Mouse (Mus musculus): ENCODE data around the gene Irx5.

Irx5 gene

DNA sequence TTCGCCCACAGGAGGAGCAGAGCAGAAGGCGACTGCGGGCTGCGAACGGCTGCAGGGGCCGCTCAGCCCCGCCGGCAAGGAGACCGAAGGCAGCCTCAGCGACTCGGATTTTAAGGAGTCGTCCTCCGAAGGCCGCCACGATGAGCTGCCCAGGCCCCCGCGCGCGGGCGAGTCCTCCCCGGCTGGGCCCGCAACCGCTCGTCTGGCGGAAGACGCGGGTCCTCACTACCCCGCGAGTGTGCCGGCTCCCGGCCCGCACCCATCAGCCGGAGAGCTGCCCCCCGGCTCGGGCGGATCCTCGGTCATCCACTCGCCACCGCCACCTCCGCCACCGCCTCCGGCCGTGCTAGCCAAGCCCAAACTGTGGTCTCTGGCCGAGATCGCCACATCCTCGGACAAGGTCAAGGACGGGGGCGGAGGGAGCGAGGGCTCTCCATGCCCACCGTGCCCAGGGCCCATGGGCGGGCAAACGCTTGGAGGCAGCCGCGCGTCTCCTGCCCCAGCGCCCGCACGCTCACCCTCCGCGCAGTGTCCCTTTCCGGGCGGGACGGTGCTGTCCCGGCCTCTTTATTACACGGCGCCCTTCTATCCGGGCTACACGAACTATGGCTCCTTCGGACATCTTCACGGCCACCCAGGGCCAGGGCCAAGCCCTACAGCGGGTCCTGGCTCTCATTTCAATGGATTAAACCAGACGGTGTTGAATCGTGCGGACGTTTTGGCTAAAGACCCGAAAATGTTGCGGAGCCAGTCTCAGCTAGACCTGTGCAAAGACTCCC is 2.8 kb downstream of the Irx5 start:
- DNase-seq (ENCODE audit: low read depth, low spot score): no peak

DNA sequence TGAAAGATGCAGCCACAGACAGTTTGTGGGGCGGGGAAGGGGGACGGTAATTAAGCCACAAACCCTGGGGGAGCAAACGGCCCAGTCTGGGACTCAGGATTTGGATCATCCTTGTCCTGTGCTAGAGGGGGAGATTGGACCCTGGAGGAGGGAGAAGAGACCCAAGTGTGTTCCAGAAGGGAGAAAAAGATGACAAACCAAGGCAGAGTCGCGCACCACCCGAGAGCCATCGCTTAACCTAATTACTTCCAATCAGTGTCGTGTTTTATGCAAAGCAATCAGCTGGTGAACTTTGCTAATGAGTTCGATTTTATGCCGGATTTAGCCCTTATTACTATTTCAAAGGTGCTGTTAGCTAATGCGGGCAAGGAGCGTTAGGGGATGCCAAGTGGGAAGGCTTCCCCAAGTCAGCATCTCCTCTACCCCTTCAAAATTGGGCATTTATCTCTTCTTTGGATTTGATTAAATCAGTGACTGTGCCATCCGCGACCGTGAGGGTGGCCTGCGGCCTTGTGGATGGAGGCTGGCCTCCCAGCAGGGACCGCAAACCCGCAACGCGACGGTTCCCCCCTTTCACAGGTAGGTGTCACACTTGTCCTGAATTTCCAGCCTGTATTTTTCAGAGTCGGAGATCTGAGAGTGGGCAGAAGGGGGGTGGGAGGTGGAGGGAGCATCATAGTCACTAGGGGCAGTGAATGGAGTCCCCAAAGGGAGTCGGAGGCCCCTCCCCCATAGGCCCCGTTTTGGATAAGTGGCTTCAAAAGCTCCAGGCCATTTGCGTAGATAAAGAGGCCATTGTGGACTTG is 4.3 kb downstream of the Irx5 start:
- DNase-seq (ENCODE audit: low read depth, low spot score): no peak

DNA sequence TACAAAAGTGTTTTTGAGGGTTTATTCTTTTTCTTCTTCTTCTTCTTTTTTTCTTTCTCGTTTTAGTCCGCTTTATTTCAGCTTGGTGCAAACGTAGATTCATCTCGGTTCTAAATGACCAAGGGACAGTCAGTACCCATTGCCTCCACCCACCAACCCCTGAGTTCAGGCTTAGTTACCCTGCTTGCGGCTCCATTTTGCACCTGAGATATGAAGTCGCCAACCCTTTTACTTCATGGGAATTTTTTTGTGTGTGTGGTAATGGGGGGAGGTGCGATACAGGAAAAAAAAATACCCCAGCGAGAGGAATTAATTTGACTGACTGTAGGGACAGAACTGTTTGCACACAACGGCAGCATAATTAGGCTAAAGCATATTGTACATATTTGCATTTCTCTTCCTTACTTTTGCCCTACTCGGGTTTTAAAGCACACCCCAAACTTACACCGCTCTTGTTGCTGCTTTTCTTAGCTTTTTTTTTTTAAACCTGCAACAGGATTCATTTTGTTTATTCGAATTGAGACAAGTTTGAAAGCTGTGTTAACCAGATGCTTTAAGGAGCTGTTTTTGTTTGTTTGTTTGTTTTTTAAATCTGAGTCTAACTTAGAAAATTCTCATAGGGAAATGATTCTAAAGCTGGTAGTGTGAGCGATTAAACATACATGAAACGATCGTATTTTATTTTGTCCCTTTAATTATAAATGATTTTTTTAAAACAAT is 5.1 kb downstream of the Irx5 start:
- DNase-seq (ENCODE audit: low read depth, low spot score): no peak

DNA sequence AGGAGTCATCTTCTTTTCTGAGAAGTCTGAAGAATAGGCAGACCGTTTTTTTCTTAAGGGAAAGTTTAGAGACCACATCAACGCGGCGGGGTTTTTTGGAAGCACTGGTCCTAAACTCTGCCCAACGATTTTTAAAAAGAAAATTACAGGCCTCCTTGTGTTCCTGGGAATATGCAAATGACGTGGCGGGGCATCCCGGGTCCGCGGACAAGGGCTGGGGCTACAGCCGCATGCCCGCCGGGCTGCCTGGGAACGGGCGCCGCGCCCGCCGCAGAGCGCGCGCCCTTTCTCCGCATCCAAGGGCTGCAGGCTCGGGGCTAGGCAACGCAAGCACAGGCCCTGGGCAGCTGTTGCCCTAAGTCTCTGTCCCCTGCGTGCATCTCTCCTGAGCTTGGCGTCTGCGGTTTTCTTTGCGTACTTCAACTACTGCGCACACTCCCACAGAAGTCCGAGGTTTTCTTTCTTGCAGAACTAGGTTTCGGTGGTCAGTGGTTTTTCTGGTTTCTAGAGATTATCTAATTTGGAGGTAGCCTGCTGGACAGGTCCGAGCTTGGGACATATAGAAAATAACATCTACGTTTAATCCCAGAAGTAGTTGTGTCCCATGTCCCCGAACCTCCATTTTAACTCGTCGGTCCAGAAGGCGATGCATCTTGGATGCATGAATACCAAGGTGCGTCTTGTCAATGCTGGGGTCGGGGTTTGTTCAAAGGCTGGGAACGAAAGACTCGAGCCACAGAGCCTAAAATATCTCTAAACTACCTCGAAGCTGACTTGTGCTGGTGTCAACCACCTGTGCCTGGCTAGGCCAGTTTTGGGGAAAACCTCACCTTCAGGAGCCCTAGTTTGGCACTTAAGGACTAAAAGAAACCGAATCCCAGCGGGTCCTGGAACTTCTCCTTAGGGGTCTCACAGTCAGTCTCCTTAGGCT is 6.1 kb downstream of the Irx5 start:
- DNase-seq (ENCODE audit: low read depth, low spot score): no peak

DNA sequence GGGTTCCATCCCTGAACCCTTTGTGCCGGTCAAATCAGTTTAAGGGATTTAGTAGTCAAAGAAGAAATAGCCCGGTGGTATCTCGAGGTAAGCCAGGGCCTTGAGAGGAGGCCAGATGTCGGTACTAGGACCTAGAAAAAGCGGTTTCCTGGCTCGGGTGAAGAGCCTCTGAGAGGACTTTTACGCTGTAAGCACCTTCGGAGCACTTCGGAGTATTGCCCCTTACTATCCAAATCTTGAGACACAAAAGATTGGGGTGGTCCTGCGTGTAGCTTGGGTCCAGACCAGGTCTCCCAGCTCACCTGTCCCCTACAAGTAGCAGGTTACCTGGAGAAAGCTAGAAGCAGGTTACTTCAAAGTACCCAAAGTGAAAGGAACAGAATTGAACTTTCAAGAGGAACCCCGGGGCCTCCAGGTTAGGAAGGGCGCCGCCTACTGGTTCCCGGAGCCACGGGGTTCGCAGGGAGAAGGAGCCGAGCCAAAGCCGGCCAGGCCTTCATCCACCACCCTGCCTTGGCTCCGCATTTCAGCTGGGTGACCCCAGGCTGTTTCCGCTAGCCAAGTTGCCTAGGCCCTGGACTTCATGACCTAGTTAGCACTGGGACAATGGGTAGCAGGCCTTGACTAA is 6.8 kb downstream of the Irx5 start:
- DNase-seq (ENCODE audit: low read depth, low spot score): no peak

DNA sequence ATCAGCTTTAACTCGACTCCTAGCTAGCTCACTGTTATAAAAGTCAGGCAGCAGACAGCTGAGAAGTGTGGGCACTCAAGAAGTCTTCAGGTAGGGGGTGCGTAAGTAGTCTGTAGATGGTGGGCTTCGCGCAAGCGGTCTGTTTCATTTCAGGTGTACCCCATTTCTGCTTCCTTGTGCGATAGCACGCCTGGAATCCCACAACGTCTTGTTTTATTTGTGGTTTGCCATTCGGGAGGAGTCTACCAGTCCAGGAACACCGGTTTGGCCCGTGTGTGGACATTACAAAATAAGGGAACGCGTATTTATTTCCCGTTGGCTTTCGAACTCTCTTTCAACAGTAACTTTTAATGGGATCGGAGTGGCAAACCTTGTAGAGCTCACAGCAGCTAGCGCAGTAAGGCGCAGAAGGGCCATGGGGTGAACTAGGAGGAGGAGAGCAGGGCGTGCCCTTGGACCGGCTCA is 7.4 kb downstream of the Irx5 start:
- no peak for DNase-seq (ENCODE audit: low read depth, low spot score)

DNA sequence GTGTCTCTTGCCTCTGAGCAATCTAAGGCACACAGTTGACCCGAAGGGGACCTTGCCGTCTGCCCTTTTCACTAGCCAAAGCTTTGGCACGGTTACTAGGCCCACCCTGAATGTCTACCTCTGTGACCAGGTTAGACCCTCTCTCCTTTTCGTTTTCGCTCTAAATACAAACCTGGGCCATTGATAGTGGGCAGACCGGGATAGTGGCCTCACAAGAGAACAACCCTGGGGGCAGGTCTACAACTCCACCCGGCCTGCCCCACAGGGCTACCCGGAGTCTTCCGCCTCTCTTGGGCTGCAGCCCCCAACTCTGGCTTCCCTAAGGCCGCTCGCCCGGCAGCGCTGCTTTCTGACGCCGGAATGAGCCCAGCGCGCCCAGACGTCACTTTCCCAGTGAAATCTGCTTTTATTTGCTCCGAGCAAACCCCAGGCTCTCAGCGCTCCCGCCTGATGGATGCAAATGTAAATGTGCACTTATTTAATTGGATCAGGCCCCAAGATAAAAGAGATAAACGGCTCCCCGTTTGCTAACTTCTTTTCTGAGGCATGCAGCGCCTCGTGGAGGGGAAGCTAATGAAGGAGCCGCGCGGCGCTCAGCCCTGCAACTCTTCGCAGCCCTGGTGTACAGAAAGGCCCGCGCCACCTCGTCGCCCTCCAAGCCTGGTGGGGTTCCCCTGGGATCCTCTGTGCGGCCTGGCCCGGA is 8.0 kb downstream of the Irx5 start:
- no peak for DNase-seq (ENCODE audit: low read depth, low spot score)

DNA sequence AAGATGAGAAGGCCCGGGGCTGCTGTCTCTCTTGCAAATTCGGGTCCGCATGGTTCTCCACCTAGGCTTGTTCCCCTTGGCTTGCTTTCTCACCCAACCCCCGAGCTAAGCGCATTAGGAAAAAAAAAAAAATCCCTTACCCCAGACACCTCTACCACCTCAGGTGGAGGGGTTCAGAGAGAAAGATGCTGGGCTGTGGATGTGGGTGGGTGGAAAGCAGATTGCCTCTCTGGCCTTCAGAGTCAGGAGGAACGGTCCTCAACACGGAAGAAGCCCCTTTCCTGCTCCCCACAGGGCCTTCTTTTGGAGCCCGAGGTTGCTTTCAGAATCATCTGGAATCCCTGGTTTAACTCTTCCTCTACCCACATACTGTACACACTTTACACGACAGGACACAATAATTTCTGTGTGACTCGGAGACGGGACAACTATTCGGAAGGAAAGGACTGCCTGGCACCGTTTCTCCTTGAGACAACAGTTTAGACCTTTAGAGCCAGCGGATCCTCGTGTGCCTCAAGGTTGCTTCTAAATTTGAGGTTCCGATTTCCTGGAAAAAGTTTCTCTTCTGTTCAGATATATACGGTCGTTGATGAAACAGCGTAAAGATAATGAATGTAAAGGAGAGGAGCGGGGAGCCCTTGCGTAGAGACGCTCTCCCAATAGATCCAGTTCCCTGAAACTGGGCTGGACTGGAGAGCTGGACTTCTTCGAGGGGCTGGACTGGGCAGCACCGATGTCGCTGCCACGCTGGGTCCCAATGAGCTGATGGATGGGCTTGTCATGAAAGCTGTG is 8.7 kb downstream of the Irx5 start:
- no peak for DNase-seq (ENCODE audit: low read depth, low spot score)

DNA sequence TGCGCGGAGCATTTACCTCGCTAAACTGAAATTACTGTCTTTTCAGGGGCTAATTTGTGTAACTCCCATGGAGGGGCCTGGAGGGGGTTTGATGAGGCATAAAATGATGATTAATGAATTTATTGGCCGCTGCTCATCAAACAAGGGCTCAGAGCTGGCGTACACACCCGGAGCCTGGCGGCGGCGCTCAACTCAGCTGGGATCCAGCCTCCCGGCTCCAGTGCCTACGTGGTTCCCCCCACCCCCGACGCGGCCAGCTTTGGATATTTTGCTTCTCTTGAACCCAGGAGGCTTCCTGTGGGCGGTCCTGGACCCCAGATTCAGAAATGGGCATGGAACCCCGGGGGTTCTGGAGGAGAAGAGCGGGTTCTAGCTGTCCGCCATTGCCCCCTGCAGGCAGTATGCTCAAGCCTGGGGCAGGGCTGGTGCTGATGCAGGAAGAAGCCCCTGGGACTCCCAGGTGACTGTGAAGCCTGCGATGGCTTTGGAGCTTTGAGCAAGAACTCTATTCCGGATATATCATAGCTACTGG is 9.4 kb downstream of the Irx5 start:
- no peak for DNase-seq (ENCODE audit: low read depth, low spot score)

DNA sequence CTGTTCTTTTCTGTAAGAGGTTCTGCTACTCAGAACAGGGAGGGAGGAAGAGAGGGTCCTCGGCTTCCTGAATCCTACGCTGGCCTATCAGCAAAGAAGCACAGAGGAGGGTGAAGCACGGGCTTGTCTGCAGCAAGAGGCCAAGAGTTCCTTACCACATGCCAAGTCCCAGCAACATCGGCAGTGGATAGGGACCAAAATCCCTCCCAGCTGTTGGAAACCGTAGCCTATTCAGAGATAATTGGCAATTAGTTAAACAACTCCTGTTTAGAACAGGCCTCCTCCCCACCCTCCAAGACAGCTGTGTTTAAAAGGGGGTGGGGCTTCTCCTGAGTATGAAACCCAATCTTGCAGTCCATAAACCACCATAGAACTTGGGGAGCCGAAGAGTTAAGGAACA is 22.1 kb downstream of the Irx5 start:
- DNase-seq (ENCODE audit: low read depth, low spot score): no peak

DNA sequence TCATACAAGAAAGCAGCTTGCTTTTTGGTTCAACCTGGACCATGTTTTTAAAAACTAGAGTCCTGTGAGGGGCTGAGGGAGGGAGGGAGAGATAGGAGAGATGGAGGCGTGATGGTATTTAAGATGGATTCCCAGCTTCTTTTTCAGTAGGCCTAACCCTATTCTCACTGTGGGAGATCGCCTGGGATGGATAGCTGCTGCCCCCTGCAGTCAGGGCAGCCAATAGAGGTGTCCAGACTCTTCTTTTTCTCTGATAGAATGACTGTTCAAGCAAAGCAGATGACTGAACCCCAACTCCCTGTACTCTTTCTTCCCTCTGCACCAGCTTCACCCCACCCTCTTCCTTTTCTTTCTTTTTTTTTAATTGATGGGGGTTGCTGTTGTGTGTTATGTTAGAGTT is 23.1 kb downstream of the Irx5 start:
- DNase-seq (ENCODE audit: low read depth, low spot score): no peak

DNA sequence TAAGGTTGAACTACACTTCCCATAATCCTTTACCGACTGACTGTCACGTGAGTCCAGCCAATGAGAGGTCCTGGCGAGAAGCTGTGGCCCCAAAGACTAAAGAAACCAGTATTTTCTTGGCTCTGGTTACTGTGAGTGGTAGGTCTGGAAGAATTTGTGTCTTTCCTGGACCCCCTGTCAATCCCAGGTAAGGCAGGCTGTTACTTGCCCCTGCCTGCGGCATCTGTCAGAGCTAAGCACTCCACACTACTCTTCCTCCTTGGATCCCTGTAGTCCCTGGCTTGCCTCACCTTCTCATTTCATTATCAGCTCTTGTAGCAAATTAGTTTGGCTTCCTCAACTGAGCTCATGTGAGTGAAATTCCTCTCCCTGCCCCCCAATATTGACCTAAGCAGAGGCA is 30.5 kb downstream of the Irx5 start:
- no peak for DNase-seq (ENCODE audit: low read depth, low spot score)

DNA sequence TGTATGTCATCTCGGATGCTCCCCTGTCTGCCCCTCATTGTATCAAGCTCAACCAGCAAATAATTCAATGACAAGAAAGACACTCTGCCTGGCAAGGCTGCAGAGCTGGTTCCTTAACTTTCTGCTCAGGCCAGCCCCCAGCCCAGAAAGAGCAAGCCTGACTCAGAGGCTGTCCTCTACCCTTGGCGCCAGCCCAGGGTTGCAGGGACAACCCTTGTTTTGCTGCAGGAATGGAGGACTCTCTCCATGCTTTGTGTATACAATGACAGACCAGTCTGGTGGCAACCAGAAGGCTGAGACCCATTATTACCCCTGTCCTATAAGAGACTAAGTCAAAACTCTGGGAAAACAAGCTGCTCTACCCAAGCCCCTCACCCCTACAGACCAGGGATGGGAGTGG is 46.8 kb downstream of the Irx5 start:
- no peak for DNase-seq (ENCODE audit: low read depth, low spot score)

DNA sequence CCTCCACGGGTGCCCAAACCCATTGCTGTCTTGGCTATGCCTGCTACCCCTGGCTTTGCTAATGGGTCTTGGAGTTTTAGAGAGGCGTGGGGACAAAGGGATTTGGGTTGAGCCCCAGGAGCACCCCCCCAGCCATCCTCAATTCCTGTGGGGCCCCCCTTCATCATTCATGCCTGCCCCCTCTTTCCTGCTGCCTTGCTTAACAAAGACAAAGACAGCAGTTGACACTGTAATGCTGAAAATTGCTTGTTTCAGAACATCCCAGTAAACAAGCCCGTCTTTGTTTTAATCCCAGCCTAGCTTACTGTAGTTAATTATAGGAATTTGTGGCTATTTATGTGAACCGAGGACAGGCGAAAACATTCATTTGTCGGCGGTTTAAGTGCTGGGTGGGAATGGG is 50.7 kb downstream of the Irx5 start:
- DNase-seq (ENCODE audit: low read depth, low spot score): no peak

DNA sequence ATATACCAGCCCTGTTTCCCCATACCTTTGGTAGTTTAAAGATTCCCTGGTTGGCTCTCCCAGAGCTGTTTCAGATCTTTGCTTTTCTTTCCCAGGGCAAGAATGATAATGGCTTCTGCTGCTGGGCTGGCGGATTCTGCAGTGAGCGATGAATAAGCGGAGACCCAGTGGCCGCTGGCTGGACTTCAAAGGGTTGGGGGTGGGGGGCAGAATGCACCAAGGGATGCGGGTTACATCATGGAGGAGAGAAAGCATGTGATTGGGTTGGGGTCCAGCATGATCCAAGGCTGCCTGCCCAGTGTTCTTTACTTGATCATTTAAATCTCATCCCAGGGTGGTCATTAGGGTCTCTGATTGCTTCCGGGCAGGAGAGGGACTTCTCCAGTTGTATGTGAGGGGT is 56.2 kb downstream of the Irx5 start:
- DNase-seq (ENCODE audit: low read depth, low spot score): no peak

DNA sequence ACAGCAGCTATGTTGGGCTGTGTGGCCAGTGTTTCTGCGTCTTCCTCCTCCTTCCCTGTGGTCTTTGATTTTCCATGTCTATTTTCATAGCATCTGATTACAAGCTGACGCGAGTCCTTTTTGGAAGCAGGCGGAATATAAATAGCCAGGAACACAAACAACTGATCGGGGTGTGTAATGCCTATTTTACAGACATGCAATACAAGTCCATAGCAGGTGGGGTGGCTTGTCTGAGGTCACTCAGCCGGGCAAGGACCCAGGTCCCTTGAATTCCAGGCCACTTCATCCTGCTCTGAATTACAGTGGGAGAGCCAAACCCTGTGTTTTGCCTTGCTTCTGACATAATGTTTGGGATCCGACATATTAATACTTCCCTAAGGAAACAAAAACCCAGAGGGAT is 63.2 kb downstream of the Irx5 start:
- no peak for DNase-seq (ENCODE audit: low read depth, low spot score)

Data from telencephalon, adult 2 months (tissue).